Mouse (Mus musculus): ENCODE measurements around the gene Lsm14a.

Lsm14a gene

DNA sequence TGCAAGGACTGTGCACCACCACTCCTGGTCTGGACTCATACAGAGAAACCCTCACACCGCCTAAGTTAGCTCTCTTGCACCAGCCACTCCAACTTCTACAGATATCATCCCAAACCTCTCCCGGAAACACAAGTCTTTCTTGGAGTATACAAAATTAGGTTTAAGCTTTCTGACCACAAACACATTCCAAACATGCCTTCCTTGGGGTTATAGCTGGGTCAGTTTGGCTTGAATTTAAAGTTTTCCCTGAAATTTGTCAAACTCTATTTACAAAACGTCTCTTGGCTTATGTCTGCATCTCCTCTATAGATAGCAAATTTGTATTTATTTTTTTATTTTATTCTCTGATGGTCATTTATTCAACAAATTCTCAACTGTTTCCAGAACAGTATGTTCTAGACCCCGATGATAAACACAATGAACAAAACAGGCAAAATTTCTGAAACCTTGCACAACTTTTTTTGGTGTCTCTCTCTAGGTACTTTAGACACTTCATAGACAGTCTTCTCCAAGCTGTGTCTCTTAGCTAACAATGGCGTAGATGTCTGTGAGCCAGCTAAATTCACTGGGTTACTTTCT lies 83.8 kb downstream of the Lsm14a start:
- no peak for DNase-seq

DNA sequence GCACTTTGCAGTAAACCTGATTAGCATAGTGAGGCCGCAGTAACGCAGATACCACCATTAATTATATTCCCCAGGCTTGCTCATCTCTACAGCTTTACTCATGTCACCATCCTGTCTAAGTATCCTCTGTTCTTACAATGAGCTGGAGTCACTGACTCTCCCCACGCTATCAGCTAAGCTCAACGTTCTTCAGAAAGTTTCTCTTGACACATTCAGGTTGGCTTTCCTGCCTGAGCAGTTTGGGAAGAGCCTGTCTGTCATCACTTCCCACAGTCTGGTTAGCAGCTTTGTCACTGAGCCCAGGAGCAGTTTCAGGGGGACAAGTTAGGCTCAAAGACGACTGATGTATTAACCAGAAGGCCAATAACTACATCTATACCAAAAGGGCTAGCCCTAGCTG lies 84.5 kb downstream of the Lsm14a start:
- no peak for DNase-seq

DNA sequence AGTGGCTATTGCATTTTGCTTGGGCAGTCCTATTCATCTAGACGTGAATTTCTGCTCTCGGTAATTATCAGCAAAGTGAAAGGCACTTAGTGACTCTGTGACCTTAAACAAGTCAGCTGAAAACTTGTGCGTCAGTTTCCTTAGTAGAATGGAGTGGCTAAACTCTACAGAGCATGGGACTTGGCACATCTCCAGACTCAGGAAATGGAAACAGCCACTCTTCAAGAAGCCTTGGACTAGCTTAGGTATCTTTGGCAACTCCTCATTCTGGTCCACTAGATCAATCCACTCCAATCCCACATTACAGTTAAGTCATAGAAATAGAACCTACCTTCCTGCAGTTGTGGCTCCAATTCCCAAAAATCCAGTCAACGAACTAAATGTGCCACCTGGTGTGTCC lies 87.7 kb downstream of the Lsm14a start:
- DNase-seq, result no peak

DNA sequence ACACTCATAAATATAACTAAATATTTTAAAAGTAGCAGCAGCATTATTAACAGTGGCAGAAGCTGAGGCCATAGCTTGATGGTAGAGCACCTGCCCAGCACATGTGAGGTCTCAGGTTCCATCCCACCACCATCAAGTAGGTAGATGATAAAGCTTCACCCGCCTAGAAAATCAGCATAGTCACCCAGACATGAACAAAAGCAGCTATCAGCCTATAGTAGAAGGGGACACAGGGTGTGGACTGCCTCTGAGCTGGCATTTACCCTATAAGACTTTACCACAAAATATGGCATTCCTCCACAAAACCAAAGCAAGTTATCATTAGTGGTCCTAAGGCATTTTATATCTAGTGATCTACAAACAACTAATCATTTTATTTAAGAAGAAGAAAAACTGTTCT lies 90.5 kb downstream of the Lsm14a start:
- DNase-seq, result no peak

DNA sequence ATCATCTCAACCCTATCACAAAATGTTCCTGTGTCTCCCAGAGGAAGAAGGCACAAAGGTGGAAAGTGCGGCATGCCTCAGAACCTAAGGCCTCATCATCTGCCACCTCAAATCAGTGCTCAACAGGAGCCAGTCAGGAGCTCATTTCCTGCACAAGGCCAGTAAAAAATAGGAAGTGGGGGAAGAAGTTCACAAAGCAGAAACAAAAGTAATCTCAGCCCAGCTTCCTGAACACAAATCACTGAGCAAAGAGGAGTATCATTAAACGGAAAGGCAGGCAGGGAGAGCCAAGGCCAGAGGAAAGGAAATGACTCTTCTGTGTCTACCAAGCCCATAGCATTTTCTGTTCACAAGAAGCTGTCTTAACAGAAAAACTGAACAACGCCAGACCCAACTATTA lies 91.2 kb downstream of the Lsm14a start:
- DNase-seq, result no peak

DNA sequence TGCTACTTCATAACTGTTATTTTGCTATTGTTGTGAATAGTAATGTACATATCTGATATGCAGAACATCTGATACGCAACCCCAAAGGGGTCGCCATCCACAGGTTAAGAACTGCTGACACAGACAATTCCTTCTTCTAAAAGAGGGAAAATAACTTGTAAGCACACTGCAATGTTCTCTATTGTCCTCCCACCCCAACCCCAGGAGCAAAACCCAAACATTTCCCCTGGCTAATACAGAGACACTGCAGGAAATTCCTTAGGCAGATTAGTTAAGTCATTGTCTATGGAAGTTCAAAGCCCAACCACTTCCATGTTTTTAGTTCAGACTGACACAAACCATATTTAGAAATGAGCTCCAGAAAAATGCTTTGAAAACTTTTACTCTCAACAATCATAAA lies 94.3 kb downstream of the Lsm14a start:
- no peak for DNase-seq

DNA sequence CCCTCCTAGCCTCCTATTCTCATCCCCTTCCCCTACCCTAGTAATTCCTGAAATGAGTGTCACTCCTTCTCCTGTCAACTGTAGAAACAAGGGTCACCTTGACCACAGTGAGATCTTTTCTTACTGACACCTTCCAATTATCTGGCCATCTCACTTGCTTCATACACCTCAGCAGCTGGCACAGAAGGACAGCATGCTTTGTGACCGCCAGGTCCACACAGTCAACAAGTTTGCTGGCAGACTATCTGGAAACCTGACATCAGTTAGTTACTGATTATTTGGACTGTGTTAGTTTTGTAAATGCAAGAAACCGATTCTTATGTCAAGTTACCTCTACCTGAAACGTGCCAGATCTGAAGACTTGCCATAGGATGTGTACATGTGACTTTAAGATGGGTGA lies 97.0 kb downstream of the Lsm14a start:
- no peak for DNase-seq
